In genomic region chr4:135599497-135600182, GRCm38 (mm10) we compare ENCODE assay signal across 28 mouse cellular contexts. TPM values are rescaled to one million over a fixed set of nuclear protein-coding genes. Genes with fewer than 3 reads are reported as not detected.
DNase-seq lines count a peak whose midpoint lies in the region; ATAC-seq and TF ChIP-seq lines count a peak whose summit lies in the region.
"Had no signal": no experiment of that assay in that cellular context is flagged by ENCODE, and none has a peak within 500 bp of the region (broad histone marks: within the 10 kb centered on the region; RNA-seq: fewer than 3 reads in every experiment).

No protein-coding gene starts in this region.

- no peak; the same call in 1 of the 2 replicates for TF ChIP-seq RAD21 in CH12.LX (IDR thresholded peaks at IDR 0.05; ENCODE audit: low read depth, low read length)

- no peaks in the 10 kb centered on the region for H3K9me3 ChIP-seq in CH12.LX (replicated peaks; ENCODE audit: low read length)
- H3K9me3 ChIP-seq: heart, embryonic 10.5 days; limb, embryonic 10.5 days; limb, embryonic 15.5 days; liver, embryonic 13.5 days; neural tube, embryonic 12.5 days had no signal

- in situ Hi-C loops in CH12.LX (cut with MboI; ENCODE audit: low pct_ligation_motif_present, low pct_unique_long_range_greater_than_20kb, low sequenced_read_pairs): no loop called here

- TF ChIP-seq POLR2A in CH12.LX (IDR thresholded peaks at IDR 0.05; ENCODE audit: low read depth, low read length): no peak
- TF ChIP-seq POLR2A in small intestine, adult 2 months (IDR thresholded peaks at IDR 0.05; ENCODE audit: low read depth, low read length): no peak

- DNase-seq in CH12.LX (ENCODE audit: extremely low read depth): no peak
- peak; percentile 88 for DNase-seq in ES-CJ7 (ENCODE audit: low read depth, low spot score)
- DNase-seq in thymus, postnatal 25 days: no peak
- no peak for DNase-seq in adrenal gland, postnatal 4 days (ENCODE audit: low spot score in 2 of 2)
- DNase-seq in kidney, adult 18-20 months: no peak
- DNase-seq: adrenal gland, postnatal 14 days; cerebellum, adult 18-20 months; cerebellum, postnatal 14 days; forebrain, postnatal 0 days; gastrocnemius, postnatal 10 days; heart, postnatal 4 days; layer of hippocampus, adult 9-11 months; liver, embryonic 13.5 days; lung, adult 18-20 months; lung, postnatal 14 days; right cerebral cortex, postnatal 4 days had no signal

- no peak for TF ChIP-seq EP300 in CH12.LX (IDR thresholded peaks at IDR 0.05; ENCODE audit: low read length)

- no peaks in the 10 kb centered on the region for H3K79me2 ChIP-seq in CH12.LX (replicated peaks; ENCODE audit: control insufficient read depth, extremely low read depth, insufficient read depth, poor library complexity, severe bottlenecking)

- no peak overlapping the region for H3K9ac ChIP-seq in CH12.LX (ENCODE audit: insufficient read depth, low read depth)
- H3K9ac ChIP-seq: forebrain, embryonic 12.5 days; forebrain, postnatal 0 days; hindbrain, embryonic 14.5 days; limb, embryonic 15.5 days; liver, embryonic 13.5 days; neural tube, embryonic 12.5 days had no signal

- ATAC-seq in erythroid progenitor cell, adult 5-6 weeks (replicated peaks; ENCODE audit: low FRiP score, poor library complexity, severe bottlenecking): 0 out of 2 replicates have a peak, but pooled peaks have one; percentile 37
- ATAC-seq: forebrain, postnatal 0 days had no signal

- H3K4me2 ChIP-seq in CH12.LX (ENCODE audit: insufficient read depth, low read depth, poor library complexity, severe bottlenecking): no peak overlapping the region
- H3K4me2 ChIP-seq: forebrain, embryonic 12.5 days; hindbrain, embryonic 14.5 days; limb, embryonic 15.5 days; liver, embryonic 13.5 days; neural tube, embryonic 12.5 days had no signal

- H3K4me1 ChIP-seq in CH12.LX (ENCODE audit: control insufficient read depth in 1 of 2, insufficient read depth in 2 of 2): peaks cover 3% of the 10 kb centered on the region in 2 experiments; a peak in 3 of 4 replicates
- H3K4me1 ChIP-seq in small intestine, adult 2 months (ENCODE audit: control insufficient read depth, insufficient read depth, insufficient read length, low read length): peaks cover 26% of the 10 kb centered on the region; the same call in 1 of the 2 replicates
- H3K4me1 ChIP-seq: limb, embryonic 10.5 days; liver, embryonic 13.5 days had no signal

- no peak overlapping the region for H3K27ac ChIP-seq in CH12.LX (ENCODE audit: insufficient read depth, low read depth)
- H3K27ac ChIP-seq in small intestine, adult 2 months (ENCODE audit: insufficient read depth, low read depth, low read length): peak overlapping the region; percentile 8; the same call in 1 of the 2 replicates
- H3K27ac ChIP-seq: forebrain, embryonic 12.5 days; heart, embryonic 10.5 days; hindbrain, embryonic 14.5 days; kidney, postnatal 0 days; limb, embryonic 10.5 days; limb, embryonic 15.5 days; liver, embryonic 13.5 days; neural tube, embryonic 12.5 days had no signal

- H3K27me3 ChIP-seq in CH12.LX (replicated peaks): peaks cover 11% of the 10 kb centered on the region
- H3K27me3 ChIP-seq in small intestine, adult 2 months (ENCODE audit: control insufficient read depth, insufficient read depth, low read length): no peaks in the 10 kb centered on the region
- H3K27me3 ChIP-seq: forebrain, embryonic 12.5 days; limb, embryonic 15.5 days; liver, embryonic 13.5 days; neural tube, embryonic 12.5 days had no signal

- dilution Hi-C loops in CH12.LX (cut with MboI; ENCODE audit: extremely low pct_ligation_motif_present, extremely low pct_unique_long_range_greater_than_20kb, low sequenced_read_pairs): no loop called here

- 43% methylated on average over 7 of the region's 7 CpGs for WGBS in small intestine, adult 2 months

- H3K4me3 ChIP-seq in CH12.LX (replicated peaks in 1 of 3; ENCODE audit: low read depth in 2 of 3, low read length in 2 of 3, poor library complexity in 1 of 3): no peak overlapping the region
- no peak overlapping the region for H3K4me3 ChIP-seq in small intestine, adult 2 months (ENCODE audit: low read depth, low read length)
- H3K4me3 ChIP-seq: erythroblast, embryonic 14.5 days; forebrain, embryonic 12.5 days; heart, embryonic 10.5 days; limb, embryonic 10.5 days; limb, embryonic 15.5 days; liver, embryonic 13.5 days; myocyte; neural tube, embryonic 12.5 days had no signal

- TF ChIP-seq CTCF in CH12.LX (conservative IDR thresholded peaks at IDR 0.05 in 1 of 2, IDR thresholded peaks at IDR 0.05 in 1 of 2; ENCODE audit: low read depth in 2 of 2, low read length in 2 of 2): peak in 1 of 2 experiments; percentile 27; a peak in 2 of 4 replicates
- TF ChIP-seq CTCF in small intestine, adult 2 months (IDR thresholded peaks at IDR 0.05; ENCODE audit: extremely low read depth, insufficient read length, insufficient replicate concordance, low read depth, low read length): peak; percentile 9; the same call in 1 of the 2 replicates

- no peaks in the 10 kb centered on the region for H3K36me3 ChIP-seq in CH12.LX (replicated peaks in 1 of 2; ENCODE audit: control insufficient read depth in 1 of 2, insufficient read depth in 1 of 2, low read length in 1 of 2)
- no peaks in the 10 kb centered on the region for H3K36me3 ChIP-seq in small intestine, adult 2 months (ENCODE audit: control insufficient read depth, insufficient read depth, low read length)
- H3K36me3 ChIP-seq: forebrain, embryonic 12.5 days; heart, embryonic 10.5 days; limb, embryonic 10.5 days; limb, embryonic 15.5 days; liver, embryonic 13.5 days; neural tube, embryonic 12.5 days had no signal

TF ChIP-seq in CH12.LX, 34 proteins besides CTCF, POLR2A, EP300 and RAD21:
- peak; percentile 11; the same call in 1 of the 2 replicates for TF ChIP-seq USF1 (IDR thresholded peaks at IDR 0.05; ENCODE audit: low read depth, low read length)
- 0 out of 2 replicates have a peak, but pooled peaks have one; percentile 18 for TF ChIP-seq ELF1 (IDR thresholded peaks at IDR 0.05; ENCODE audit: low read depth, low read length)
- no peak for TF ChIP-seq PAX5 (IDR thresholded peaks at IDR 0.05; ENCODE audit: low read length)

RNA-seq across cellular contexts. Expression of gene Grhl3, which starts 26.2 kb away (rescaled TPM):
- not detected in 2 replicates for total RNA-seq in CH12.LX (2012; rRNA removed)
- total RNA-seq in CH12.LX (2014; rRNA removed): not detected in 2 replicates
- not detected in 2 replicates for polyA plus RNA-seq in CH12.LX (2012; ENCODE audit: insufficient read length, low read depth)
- total RNA-seq in erythroid progenitor cell, adult 5-6 weeks (2015; ENCODE audit: low replicate concordance): not detected in 2 replicates
- total RNA-seq in erythroid progenitor cell, adult 5-6 weeks (2017; ENCODE audit: low replicate concordance): not detected in 2 replicates
- 0.14 and 0.19 TPM in 2 replicates for polyA plus RNA-seq in small intestine, adult 2 months (2012; rRNA removed)
- under 1 TPM; 0.14 to 0.22 TPM for total RNA-seq in adrenal gland, postnatal 4 days (2021)
- total RNA-seq: granulocyte monocyte progenitor cell, adult 5-6 weeks had no signal
- polyA plus RNA-seq: erythroblast, embryonic 14.5 days had no signal
